Mouse (Mus musculus): Measurements from ENCODE around the gene Klhl31. TPM values are rescaled to one million over a fixed set of nuclear protein-coding genes. Genes with fewer than 3 reads are reported as not detected.

Klhl31 gene
- polyA plus RNA-seq, 1 experiment = 0.70 TPM

DNA sequence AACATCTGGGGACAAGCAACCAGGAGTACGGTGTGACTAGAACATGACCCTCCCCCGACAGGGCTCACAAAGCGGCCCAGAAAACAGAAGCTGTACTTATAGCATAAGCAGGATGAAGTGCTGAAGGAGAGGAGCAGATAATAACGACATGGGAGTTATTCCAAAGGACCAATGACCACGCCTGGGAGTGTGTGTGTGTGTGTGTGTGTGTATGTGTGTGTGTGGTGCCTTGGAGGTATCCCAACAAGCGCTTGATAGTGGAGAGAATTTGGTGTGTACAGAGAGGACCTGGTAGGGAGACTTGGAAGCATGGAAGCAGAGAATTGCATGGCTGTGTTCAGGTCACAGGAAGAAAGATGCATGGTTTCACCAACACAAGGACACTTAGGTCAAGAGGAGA is 18.5 kb upstream of the Klhl31 start:
- TF ChIP-seq CTCF (IDR thresholded peaks at IDR 0.05; ENCODE audit: control insufficient read depth, insufficient read depth, low read length) (no peak), POLR2A (IDR thresholded peaks at IDR 0.05; ENCODE audit: borderline replicate concordance, control insufficient read depth, low read depth, low read length) (no peak)
- no peak overlapping the region for H3K4me3 ChIP-seq (replicated peaks; ENCODE audit: control insufficient read depth, low read depth, low read length)
- no peak overlapping the region for H3K27ac ChIP-seq (ENCODE audit: control insufficient read depth, insufficient read depth, low read depth, low read length, poor library complexity)
- H3K4me1 ChIP-seq (ENCODE audit: control insufficient read depth, insufficient read depth, low read length) = no peaks in the 10 kb centered on the region
- 71% methylated on average over 6 of the region's 6 CpGs for WGBS

DNA sequence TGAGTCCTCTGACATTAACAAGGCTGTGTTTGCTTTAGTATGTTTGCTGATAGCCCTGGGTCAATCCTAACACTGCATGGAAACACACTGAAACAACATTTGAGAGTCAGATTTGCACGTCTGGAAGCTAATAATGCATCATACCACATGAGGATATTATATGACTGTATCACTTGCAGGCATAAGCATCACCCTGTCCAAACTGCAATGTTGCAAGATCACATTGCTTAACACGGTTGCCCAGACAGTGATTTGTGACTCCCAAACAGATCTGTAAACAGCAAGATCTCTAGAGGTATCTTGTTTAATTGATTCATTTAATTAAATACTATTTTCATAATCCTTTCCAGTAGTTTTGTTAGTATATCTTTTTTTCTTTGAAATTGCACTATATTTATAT is 17.9 kb upstream of the Klhl31 start:
- 68% methylated on average over 2 of the region's 2 CpGs for WGBS
- Histone ChIP-seq H3K27ac (ENCODE audit: control insufficient read depth, insufficient read depth, low read depth, low read length, poor library complexity) (no peak overlapping the region), H3K4me1 (ENCODE audit: control insufficient read depth, insufficient read depth, low read length) (no peaks in the 10 kb centered on the region), H3K4me3 (replicated peaks; ENCODE audit: control insufficient read depth, low read depth, low read length) (no peak overlapping the region)
- TF ChIP-seq POLR2A (IDR thresholded peaks at IDR 0.05; ENCODE audit: borderline replicate concordance, control insufficient read depth, low read depth, low read length) = no peak
- no peak for TF ChIP-seq CTCF (IDR thresholded peaks at IDR 0.05; ENCODE audit: control insufficient read depth, insufficient read depth, low read length)

DNA sequence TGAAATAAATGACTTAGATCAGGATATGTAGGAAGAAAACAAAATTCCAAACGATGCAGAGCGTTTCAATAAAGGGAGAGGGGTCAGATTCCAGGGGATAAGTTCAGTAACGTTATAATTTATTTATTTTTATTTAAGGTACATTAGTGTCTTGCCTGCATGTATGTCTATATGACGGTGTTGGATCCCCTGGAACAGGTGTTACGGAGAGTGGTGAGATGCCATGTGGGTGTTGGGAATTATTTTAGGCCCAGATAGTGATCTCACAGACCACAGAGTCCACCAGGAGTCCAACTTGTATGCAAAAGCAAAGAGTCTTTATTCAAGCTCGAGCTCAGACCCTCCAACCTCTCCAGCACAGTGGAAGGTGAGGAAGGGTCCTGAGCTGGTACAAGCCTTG is 16.2 kb upstream of the Klhl31 start:
- WGBS = 80% methylated on average over 6 of the region's 6 CpGs
- Histone ChIP-seq H3K4me1 (ENCODE audit: control insufficient read depth, insufficient read depth, low read length) (no peaks in the 10 kb centered on the region), H3K27ac (ENCODE audit: control insufficient read depth, insufficient read depth, low read depth, low read length, poor library complexity) (no peak overlapping the region), H3K4me3 (replicated peaks; ENCODE audit: control insufficient read depth, low read depth, low read length) (no peak overlapping the region)
- no peak for TF ChIP-seq CTCF (IDR thresholded peaks at IDR 0.05; ENCODE audit: control insufficient read depth, insufficient read depth, low read length)
- no peak for TF ChIP-seq POLR2A (IDR thresholded peaks at IDR 0.05; ENCODE audit: borderline replicate concordance, control insufficient read depth, low read depth, low read length)

DNA sequence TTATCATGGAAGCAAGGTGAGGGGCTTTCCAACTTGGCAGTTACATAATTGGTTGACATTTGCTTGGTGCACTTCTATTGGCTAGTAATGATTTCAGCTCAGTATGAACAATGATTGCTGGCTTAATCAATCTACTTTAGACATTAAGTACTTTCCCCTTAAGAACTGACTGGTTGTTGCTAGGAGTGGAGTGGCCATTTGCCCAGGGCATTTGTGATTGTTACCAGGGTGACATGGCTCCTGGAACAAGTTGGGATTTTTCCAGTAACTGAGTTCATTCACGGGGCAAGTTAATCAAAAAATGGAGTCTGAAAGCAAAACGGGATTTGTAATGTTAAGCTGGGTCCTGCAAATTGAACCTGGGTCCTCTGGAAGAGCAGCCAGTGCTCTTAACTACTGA is 15.8 kb upstream of the Klhl31 start:
- 79% methylated on average over 2 of the region's 2 CpGs for WGBS
- no peak for TF ChIP-seq CTCF (IDR thresholded peaks at IDR 0.05; ENCODE audit: control insufficient read depth, insufficient read depth, low read length)
- no peak for TF ChIP-seq POLR2A (IDR thresholded peaks at IDR 0.05; ENCODE audit: borderline replicate concordance, control insufficient read depth, low read depth, low read length)

DNA sequence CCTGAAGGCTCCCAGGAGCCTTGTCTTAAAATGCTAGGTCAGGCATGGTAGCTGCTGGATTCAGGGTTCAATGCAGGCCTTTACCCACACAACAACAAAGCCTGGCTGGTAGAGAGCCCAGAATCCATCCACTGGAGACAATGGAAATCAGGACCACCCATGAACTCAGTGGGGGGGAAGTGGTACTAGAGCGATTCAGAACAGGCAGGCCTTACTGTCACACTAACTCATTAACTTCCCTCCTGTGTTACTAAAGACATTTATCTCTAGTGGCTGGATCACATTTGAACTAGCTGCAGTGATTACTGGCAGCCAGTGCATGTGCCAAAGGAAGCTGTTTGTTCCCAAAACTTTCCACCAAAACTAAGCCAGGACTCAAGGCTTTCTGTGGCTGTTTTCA is 13.4 kb upstream of the Klhl31 start:
- 63% methylated on average over 1 of the region's 1 CpGs for WGBS

More for the DNA sequence above, 15.8 kb upstream of the Klhl31 start:
- Histone ChIP-seq H3K4me1 (ENCODE audit: control insufficient read depth, insufficient read depth, low read length) (no peaks in the 10 kb centered on the region), H3K27ac (ENCODE audit: control insufficient read depth, insufficient read depth, low read depth, low read length, poor library complexity) (no peak overlapping the region), H3K4me3 (replicated peaks; ENCODE audit: control insufficient read depth, low read depth, low read length) (no peak overlapping the region)

DNA sequence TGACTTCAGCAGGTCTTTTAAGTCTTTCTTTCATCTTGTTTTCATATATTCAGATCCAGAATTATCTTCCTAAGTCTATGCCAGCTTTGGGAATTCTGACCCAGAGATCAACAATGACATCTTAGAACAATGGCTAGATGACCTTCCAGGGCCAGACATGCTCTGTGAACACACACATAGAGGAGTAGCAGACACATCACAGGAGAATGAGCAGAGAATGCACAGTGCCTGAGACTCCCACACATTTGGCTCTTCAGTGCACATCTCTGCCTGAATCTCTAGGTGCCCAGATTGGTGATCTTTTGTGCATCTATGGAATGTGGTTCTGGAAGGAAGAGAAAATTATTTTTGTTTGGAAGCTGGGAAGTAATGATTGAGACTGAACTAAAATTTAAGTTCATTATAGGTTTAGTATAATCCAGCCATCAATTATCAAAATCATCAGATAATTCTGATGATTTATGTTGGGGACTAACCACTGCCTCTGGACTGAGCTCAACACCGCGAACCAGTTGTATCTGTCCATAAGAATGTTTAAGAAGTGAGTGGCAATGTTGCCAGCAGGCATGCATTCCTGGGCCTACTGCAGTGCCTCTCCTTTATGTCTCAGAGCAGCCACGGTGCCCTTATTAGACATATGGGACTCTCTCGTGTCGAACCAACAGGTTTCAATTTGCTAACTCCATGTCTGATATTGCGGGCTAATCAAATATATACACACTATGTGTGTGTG is 12.8 kb upstream of the Klhl31 start:
- Histone ChIP-seq H3K4me3 (replicated peaks; ENCODE audit: control insufficient read depth, low read depth, low read length) (no peak overlapping the region), H3K4me1 (ENCODE audit: control insufficient read depth, insufficient read depth, low read length) (no peaks in the 10 kb centered on the region), H3K27ac (ENCODE audit: control insufficient read depth, insufficient read depth, low read depth, low read length, poor library complexity) (no peak overlapping the region)
- 87% methylated on average over 6 of the region's 6 CpGs for WGBS
- TF ChIP-seq POLR2A (IDR thresholded peaks at IDR 0.05; ENCODE audit: borderline replicate concordance, control insufficient read depth, low read depth, low read length) (no peak), CTCF (IDR thresholded peaks at IDR 0.05; ENCODE audit: control insufficient read depth, insufficient read depth, low read length) (no peak)

More for the DNA sequence above, 13.4 kb upstream of the Klhl31 start:
- TF ChIP-seq CTCF (IDR thresholded peaks at IDR 0.05; ENCODE audit: control insufficient read depth, insufficient read depth, low read length) = no peak
- no peak for TF ChIP-seq POLR2A (IDR thresholded peaks at IDR 0.05; ENCODE audit: borderline replicate concordance, control insufficient read depth, low read depth, low read length)
- Histone ChIP-seq H3K4me1 (ENCODE audit: control insufficient read depth, insufficient read depth, low read length) (no peaks in the 10 kb centered on the region), H3K27ac (ENCODE audit: control insufficient read depth, insufficient read depth, low read depth, low read length, poor library complexity) (no peak overlapping the region), H3K4me3 (replicated peaks; ENCODE audit: control insufficient read depth, low read depth, low read length) (no peak overlapping the region)

DNA sequence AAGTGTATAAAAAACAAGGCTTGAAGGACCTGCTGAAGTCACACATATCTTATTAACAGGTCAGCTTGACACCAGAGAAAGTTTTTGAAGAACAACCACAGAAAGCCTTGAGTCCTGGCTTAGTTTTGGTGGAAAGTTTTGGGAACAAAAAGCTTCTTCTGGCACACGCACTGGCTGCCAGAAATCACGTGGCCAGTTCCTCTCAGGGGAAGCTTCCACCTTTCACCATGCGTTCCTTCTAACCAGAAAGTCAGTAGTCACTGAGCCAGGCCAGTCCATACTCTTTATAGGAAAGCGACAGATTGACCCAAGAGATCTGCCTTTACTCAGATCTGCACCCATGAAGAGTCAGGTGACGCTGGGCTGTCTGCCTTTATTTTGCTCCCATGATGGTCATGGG is 12.1 kb upstream of the Klhl31 start:
- no peak overlapping the region for H3K4me3 ChIP-seq (replicated peaks; ENCODE audit: control insufficient read depth, low read depth, low read length)
- TF ChIP-seq POLR2A (IDR thresholded peaks at IDR 0.05; ENCODE audit: borderline replicate concordance, control insufficient read depth, low read depth, low read length) (no peak), CTCF (IDR thresholded peaks at IDR 0.05; ENCODE audit: control insufficient read depth, insufficient read depth, low read length) (no peak)
- no peak overlapping the region for H3K27ac ChIP-seq (ENCODE audit: control insufficient read depth, insufficient read depth, low read depth, low read length, poor library complexity)
- 68% methylated on average over 5 of the region's 5 CpGs for WGBS
- no peaks in the 10 kb centered on the region for H3K4me1 ChIP-seq (ENCODE audit: control insufficient read depth, insufficient read depth, low read length)

DNA sequence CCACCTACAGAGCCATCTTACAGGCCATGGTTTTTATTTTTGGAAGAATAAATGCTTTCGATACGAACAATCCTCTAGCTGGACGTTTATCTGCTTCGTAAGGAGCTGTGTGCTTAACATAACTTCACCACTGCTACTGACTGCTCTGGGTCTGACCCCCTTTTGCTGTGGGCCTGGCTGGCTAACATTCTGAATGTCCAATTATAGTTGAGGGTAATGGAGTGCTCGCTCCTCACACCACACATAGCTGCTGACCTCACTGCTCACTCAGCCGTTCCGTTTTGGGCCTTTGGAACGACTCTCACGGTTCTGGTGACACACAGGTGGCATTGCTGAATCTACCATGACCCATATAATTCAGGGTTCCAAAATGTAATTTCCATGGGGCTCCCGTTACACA is 7.6 kb upstream of the Klhl31 start:
- 81% methylated on average over 10 of the region's 10 CpGs for WGBS
- Histone ChIP-seq H3K4me1 (ENCODE audit: control insufficient read depth, insufficient read depth, low read length) (no peaks in the 10 kb centered on the region), H3K4me3 (replicated peaks; ENCODE audit: control insufficient read depth, low read depth, low read length) (no peak overlapping the region), H3K27ac (ENCODE audit: control insufficient read depth, insufficient read depth, low read depth, low read length, poor library complexity) (no peak overlapping the region)
- TF ChIP-seq POLR2A (IDR thresholded peaks at IDR 0.05; ENCODE audit: borderline replicate concordance, control insufficient read depth, low read depth, low read length) (no peak), CTCF (IDR thresholded peaks at IDR 0.05; ENCODE audit: control insufficient read depth, insufficient read depth, low read length) (no peak)

DNA sequence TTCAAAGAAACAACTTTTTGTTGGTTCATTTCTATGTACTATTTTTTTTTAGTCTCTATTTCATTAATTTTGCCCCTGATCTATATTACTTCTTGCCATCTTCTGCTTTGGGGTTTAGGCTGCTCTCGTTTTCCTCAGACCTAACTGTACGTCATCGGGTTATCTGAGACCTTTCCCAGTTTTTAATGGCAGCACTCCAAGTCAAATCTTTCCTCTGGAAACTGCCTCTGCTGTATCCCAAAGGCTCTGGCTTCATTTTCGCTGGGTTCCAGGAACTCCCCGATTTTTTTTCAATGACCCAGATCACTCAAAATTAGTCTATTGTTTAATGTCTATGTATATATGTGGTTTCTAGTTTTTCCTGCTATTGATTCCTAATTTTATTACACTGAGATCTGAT is 6.6 kb upstream of the Klhl31 start:
- Histone ChIP-seq H3K27ac (ENCODE audit: control insufficient read depth, insufficient read depth, low read depth, low read length, poor library complexity) (no peak overlapping the region), H3K4me3 (replicated peaks; ENCODE audit: control insufficient read depth, low read depth, low read length) (no peak overlapping the region), H3K4me1 (ENCODE audit: control insufficient read depth, insufficient read depth, low read length) (no peaks in the 10 kb centered on the region)
- 84% methylated on average over 5 of the region's 5 CpGs for WGBS
- TF ChIP-seq CTCF (IDR thresholded peaks at IDR 0.05; ENCODE audit: control insufficient read depth, insufficient read depth, low read length) = no peak
- no peak for TF ChIP-seq POLR2A (IDR thresholded peaks at IDR 0.05; ENCODE audit: borderline replicate concordance, control insufficient read depth, low read depth, low read length)
